Comparison of ENCODE assay signal across 8 mouse cellular contexts in genomic region chr19:60581377-60582290, GRCm38 (mm10). TPM values are rescaled to one million over a fixed set of nuclear protein-coding genes. Genes with fewer than 3 reads are reported as not detected.
DNase-seq lines count a peak whose midpoint lies in the region; ATAC-seq and TF ChIP-seq lines count a peak whose summit lies in the region.

No protein-coding gene starts in this region.

- peaks cover 11% of the 10 kb centered on the region for H3K4me1 ChIP-seq in lung, adult 2 months (ENCODE audit: control insufficient read depth, insufficient read depth, low read length)
- no peaks in the 10 kb centered on the region for H3K4me1 ChIP-seq in hindbrain, embryonic 11.5 days (replicated peaks; ENCODE audit: control insufficient read depth, insufficient read depth, low read length)

- H3K9me3 ChIP-seq in hindbrain, embryonic 11.5 days (ENCODE audit: control insufficient read depth, low read length), result no peaks in the 10 kb centered on the region

- no peak for TF ChIP-seq POLR2A in lung, adult 2 months (IDR thresholded peaks at IDR 0.05; ENCODE audit: borderline replicate concordance, extremely low read depth, low read depth, low read length)

- H3K4me2 ChIP-seq in hindbrain, embryonic 11.5 days (replicated peaks; ENCODE audit: low read depth, low read length), result peak overlapping the region; percentile 35

- H3K27me3 ChIP-seq in hindbrain, embryonic 11.5 days (ENCODE audit: control insufficient read depth, insufficient read depth, low read length), result no peaks in the 10 kb centered on the region

- 30% methylated on average over 4 of the region's 4 CpGs for WGBS in lung, adult 2 months
- 40% methylated on average over 4 of the region's 4 CpGs for WGBS in hindbrain, embryonic 11.5 days

- H3K36me3 ChIP-seq in hindbrain, embryonic 11.5 days (ENCODE audit: control insufficient read depth, insufficient read depth, low read length), result no peaks in the 10 kb centered on the region

- H3K27ac ChIP-seq in hindbrain, embryonic 11.5 days (ENCODE audit: low read depth, low read length), result peak overlapping the region; percentile 59; the same call in 1 of the 2 replicates

- ATAC-seq in hindbrain, embryonic 11.5 days (ENCODE audit: low FRiP score), result peak; percentile 72

- intact Hi-C loops in left cerebral cortex, postnatal 4 days (cut with DNase I), result no loop called here

- no peak for TF ChIP-seq CTCF in lung, adult 2 months (IDR thresholded peaks at IDR 0.05; ENCODE audit: insufficient read depth, low read length)

- no peak for DNase-seq in lung, adult 2 months
- DNase-seq in lung, postnatal 4 days, result no peak
- DNase-seq in cerebellum, adult 9-11 months, result peak; percentile 33
- no peak for DNase-seq in hindbrain, embryonic 11.5 days (ENCODE audit: low spot score)
- DNase-seq in lung, postnatal 36 days, result peak; percentile 12
- DNase-seq in ovary, postnatal 14 days (ENCODE audit: low spot score), result no peak
- DNase-seq in adrenal gland, postnatal 25 days, result no peak
- no peak for DNase-seq in left cerebral cortex, postnatal 4 days

- H3K9ac ChIP-seq in hindbrain, embryonic 11.5 days (ENCODE audit: low read depth, low read length), result peak overlapping the region; percentile 46; the same call in 1 of the 2 replicates

- H3K4me3 ChIP-seq in lung, adult 2 months (replicated peaks; ENCODE audit: extremely low read depth, low read depth, low read length), result peak overlapping the region; percentile 95
- H3K4me3 ChIP-seq in hindbrain, embryonic 11.5 days (ENCODE audit: low read depth, low read length), result peak overlapping the region; percentile 98

RNA-seq across cellular contexts. Expression of gene Cacul1, which starts 0.8 kb away (rescaled TPM):
- 9.6 and 15.2 TPM in 2 replicates for polyA plus RNA-seq in lung, adult 2 months (2012; rRNA removed)
- polyA plus RNA-seq in hindbrain, embryonic 11.5 days (2014; fragmentation: Nextera tagmentation; extraction: Ambion mirVana), result 30.9 and 35.0 TPM in 2 replicates
- 40.7 and 49.5 TPM in 2 replicates for total RNA-seq in adrenal gland, postnatal 25 days (2021)
- 10 to 100 TPM; 44.1 to 49.1 TPM for total RNA-seq in left cerebral cortex, postnatal 4 days (2021)

Comparison
In these comparisons a context has a peak if more than half of its experiments do, and no peak if none do; other contexts are left out.
1. DNase-seq: peak in cerebellum, adult 9-11 months (single experiment) and lung, postnatal 36 days (single experiment); none in lung, adult 2 months (single experiment), lung, postnatal 4 days (0 of 2), hindbrain, embryonic 11.5 days (single experiment), ovary, postnatal 14 days (single experiment), adrenal gland, postnatal 25 days (single experiment) and left cerebral cortex, postnatal 4 days (single experiment).